15 mouse cellular contexts compared by ENCODE assay signal in the genomic region with DNA sequence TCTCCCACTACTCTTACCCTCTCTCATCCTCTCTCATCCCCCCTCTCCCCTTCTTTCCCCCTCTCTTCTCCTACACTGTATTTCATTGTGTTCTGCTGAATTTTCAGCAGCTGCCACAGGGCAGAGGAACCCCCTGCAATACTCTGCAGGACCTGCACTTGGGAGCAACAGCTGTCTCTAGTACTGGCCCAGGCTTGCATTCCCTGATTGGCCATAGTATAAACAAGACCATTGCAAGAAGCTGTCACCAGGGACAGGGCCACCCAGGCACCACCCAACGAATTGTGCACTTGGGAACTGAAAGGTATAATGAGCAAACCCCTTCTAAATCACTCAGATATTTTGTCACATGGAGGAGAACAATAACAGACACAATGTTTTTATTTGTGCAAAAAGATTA.
DNase-seq lines count a peak whose midpoint lies in the region; ATAC-seq and TF ChIP-seq lines count a peak whose summit lies in the region.
"Had no signal": no experiment of that assay in that cellular context is flagged by ENCODE, and none has a peak within 500 bp of the region (broad histone marks: within the 10 kb centered on the region; RNA-seq: fewer than 3 reads in every experiment).

No protein-coding gene starts in this region.

- H3K4me2 ChIP-seq in heart, postnatal 0 days (ENCODE audit: low read depth, low read length): no peak overlapping the region
- H3K4me2 ChIP-seq in lung, embryonic 16.5 days (ENCODE audit: low read depth, low read length): no peak overlapping the region
- peak overlapping the region; percentile 56 for H3K4me2 ChIP-seq in myocyte (ENCODE audit: low read depth)
- H3K4me2 ChIP-seq: heart, embryonic 11.5 days had no signal

- TF ChIP-seq POLR2A in myocyte (IDR thresholded peaks at IDR 0.05; ENCODE audit: insufficient read length, low read depth): no peak

- no peak overlapping the region for H3K9ac ChIP-seq in heart, postnatal 0 days (replicated peaks; ENCODE audit: low read depth, low read length)
- H3K9ac ChIP-seq in lung, embryonic 16.5 days (ENCODE audit: low read length): no peak overlapping the region
- H3K9ac ChIP-seq: hindbrain, embryonic 14.5 days; liver, embryonic 14.5 days had no signal

- WGBS in heart, postnatal 0 days: 43% methylated on average over 1 of the region's 1 CpGs
- WGBS in lung, embryonic 16.5 days: 30% methylated on average over 1 of the region's 1 CpGs

- no peaks in the 10 kb centered on the region for H3K4me1 ChIP-seq in heart, postnatal 0 days (ENCODE audit: control insufficient read depth, insufficient read depth)
- peaks cover 7% of the 10 kb centered on the region; the same call in 1 of the 2 replicates for H3K4me1 ChIP-seq in lung, embryonic 16.5 days (replicated peaks; ENCODE audit: control insufficient read depth, insufficient read depth, low read length)

- peak overlapping the region; percentile 18; the same call in 1 of the 2 replicates for H3K27ac ChIP-seq in heart, postnatal 0 days (ENCODE audit: low read depth)
- no peak overlapping the region for H3K27ac ChIP-seq in lung, embryonic 16.5 days (ENCODE audit: low read length)
- H3K27ac ChIP-seq: hindbrain, embryonic 14.5 days; liver, embryonic 14.5 days had no signal

- H3K27me3 ChIP-seq in heart, postnatal 0 days (ENCODE audit: control insufficient read depth, insufficient read depth, low read length): no peaks in the 10 kb centered on the region
- H3K27me3 ChIP-seq in lung, embryonic 16.5 days (ENCODE audit: control insufficient read depth, insufficient read depth, low read depth, low read length): no peaks in the 10 kb centered on the region
- H3K27me3 ChIP-seq in myocyte (ENCODE audit: control insufficient read depth, insufficient read depth, insufficient read length): no peaks in the 10 kb centered on the region
- H3K27me3 ChIP-seq: Patski had no signal

- H3K79me2 ChIP-seq in myocyte (ENCODE audit: control insufficient read depth, insufficient read depth): no peaks in the 10 kb centered on the region

- no peak overlapping the region for H3K4me3 ChIP-seq in heart, postnatal 0 days (ENCODE audit: low read depth, low read length)
- no peak overlapping the region for H3K4me3 ChIP-seq in lung, embryonic 16.5 days (ENCODE audit: low read length)
- no peak overlapping the region for H3K4me3 ChIP-seq in myocyte
- H3K4me3 ChIP-seq: erythroblast, embryonic 14.5 days had no signal

- H3K9me3 ChIP-seq in heart, postnatal 0 days (replicated peaks; ENCODE audit: control insufficient read depth, low read length): no peaks in the 10 kb centered on the region; the same call in 1 of the 2 replicates
- no peaks in the 10 kb centered on the region for H3K9me3 ChIP-seq in lung, embryonic 16.5 days (ENCODE audit: control insufficient read depth, low read length)

- no peak for TF ChIP-seq CTCF in heart, postnatal 0 days (IDR thresholded peaks at IDR 0.05; ENCODE audit: low read depth)

- H3ac ChIP-seq in myocyte (ENCODE audit: control insufficient read depth, insufficient read length): no peak overlapping the region

- H3K36me3 ChIP-seq in heart, postnatal 0 days (replicated peaks; ENCODE audit: control insufficient read depth, insufficient read depth, low read length): no peaks in the 10 kb centered on the region
- H3K36me3 ChIP-seq in lung, embryonic 16.5 days (ENCODE audit: control insufficient read depth, insufficient read depth, low read length): no peaks in the 10 kb centered on the region
- no peaks in the 10 kb centered on the region for H3K36me3 ChIP-seq in myocyte (ENCODE audit: control insufficient read depth, insufficient read depth)

- no peak for ATAC-seq in heart, postnatal 0 days (ENCODE audit: insufficient read depth, low read depth)
- ATAC-seq in lung, embryonic 16.5 days (ENCODE audit: low read depth): peak; percentile 77
- no peak for ATAC-seq in inflammation-experienced regulatory T-cells, adult 6 months
- ATAC-seq: Patski had no signal

- DNase-seq in embryo, embryonic 11 days: peak; percentile 27
- DNase-seq in embryo, embryonic 10.5 days (ENCODE audit: low spot score): no peak
- no peak for DNase-seq in heart, postnatal 0 days (ENCODE audit: low spot score)
- DNase-seq in heart, postnatal 25 days (ENCODE audit: low spot score): no peak
- DNase-seq in lung, adult 18-20 months: no peak
- DNase-seq: cerebellum, adult 11 months; kidney, postnatal 14 days had no signal

- no peak for TF ChIP-seq EP300 in heart, postnatal 0 days (IDR thresholded peaks at IDR 0.05; ENCODE audit: low read depth)

- intact Hi-C loops in heart, postnatal 25 days (cut with DNase I): loop anchor here (2.0 kb wide), 1 partner anchor 36 kb away; no protein-coding TSS in a partner anchor

TF ChIP-seq in myocyte, 11 proteins besides CTCF, POLR2A, EP300 and RAD21:
- TF ChIP-seq CEBPB (IDR thresholded peaks at IDR 0.05; ENCODE audit: insufficient read depth, poor library complexity, severe bottlenecking) (no peak), MYOD1 (IDR thresholded peaks at IDR 0.05; ENCODE audit: control insufficient read depth in 1 of 3, insufficient read length in 2 of 3, low read depth in 2 of 3) (peak in 2 of 3 experiments; percentile 51 to 67), MAX (IDR thresholded peaks at IDR 0.05; ENCODE audit: low read depth) (no peak), TCF3 (IDR thresholded peaks at IDR 0.05; ENCODE audit: insufficient read length, low read depth) (no peak), REST (IDR thresholded peaks at IDR 0.05; ENCODE audit: insufficient read depth, insufficient read length) (no peak), TCF12 (IDR thresholded peaks at IDR 0.05; ENCODE audit: insufficient read depth, poor library complexity, severe bottlenecking) (peak; percentile 35), USF1 (IDR thresholded peaks at IDR 0.05; ENCODE audit: low read depth) (no peak), E2F4 (IDR thresholded peaks at IDR 0.05; ENCODE audit: insufficient read depth) (no peak), POLR2AphosphoS2 (IDR thresholded peaks at IDR 0.05; ENCODE audit: insufficient read length, low read depth) (no peak), SRF (IDR thresholded peaks at IDR 0.05; ENCODE audit: control insufficient read depth, insufficient read length, low read depth) (no peak), MYOG (IDR thresholded peaks at IDR 0.05; ENCODE audit: control insufficient read depth in 1 of 3, insufficient read depth in 1 of 3, insufficient read length in 2 of 3, low read depth in 2 of 3) (peak; percentile 16 to 82 (median 51))
